Mouse (Mus musculus) retina, postnatal 1 day (tissue): Measurements from ENCODE around the gene Syngap1.
A peak's percentile ranks its signal among the peaks of the same experiment; 100 is the strongest.

ENCODE experiments used
- DNase-seq: peaks from one replicate; pipeline ENCODE4 v3.0.0-alpha.2; 2012

Syngap1 gene

GRCm38 (mm10) chr17:26936921-26937695 lies 3.9 kb upstream of the Syngap1 start:
- no peak for DNase-seq

GRCm38 (mm10) chr17:26937883-26938695 lies 3.0 kb upstream of the Syngap1 start:
- DNase-seq: no peak

- no peak for DNase-seq
Observed at GRCm38 (mm10) chr17:26938731-26939130, 2.3 kb upstream of the Syngap1 start.

GRCm38 (mm10) chr17:26939178-26939972 lies 1.7 kb upstream of the Syngap1 start, which contains the start of gene Cuta:
Gene Cuta (minus strand): TSS chr17:26939569.
- DNase-seq: peak; percentile 100

- no peak for DNase-seq
Observed at GRCm38 (mm10) chr17:26939973-26940300, 1.1 kb upstream of the Syngap1 start.

- peak; percentile 56 for DNase-seq
Observed at GRCm38 (mm10) chr17:26941841-26942570, 953 bp downstream of the Syngap1 start.

GRCm38 (mm10) chr17:26945824-26946495 lies 4.9 kb downstream of the Syngap1 start:
- DNase-seq: no peak

- peak; percentile 77 for DNase-seq
Observed at GRCm38 (mm10) chr17:26946567-26946966, 5.5 kb downstream of the Syngap1 start.

- no peak for DNase-seq
Observed at GRCm38 (mm10) chr17:26947231-26948100, 6.4 kb downstream of the Syngap1 start.

- peak; percentile 75 for DNase-seq
Observed at GRCm38 (mm10) chr17:26948316-26949050, 7.4 kb downstream of the Syngap1 start.

- DNase-seq: peak; percentile 69
Observed at GRCm38 (mm10) chr17:26949051-26949577, 8.1 kb downstream of the Syngap1 start.

GRCm38 (mm10) chr17:26949866-26950265 lies 8.8 kb downstream of the Syngap1 start:
- no peak for DNase-seq

- no peak for DNase-seq
Observed at GRCm38 (mm10) chr17:26950560-26951288, 9.7 kb downstream of the Syngap1 start.

- peak; percentile 91 for DNase-seq
Observed at GRCm38 (mm10) chr17:26951406-26951805, 10.4 kb downstream of the Syngap1 start.

GRCm38 (mm10) chr17:26951952-26952877 lies 11.2 kb downstream of the Syngap1 start:
- DNase-seq: no peak

- DNase-seq: no peak
Observed at GRCm38 (mm10) chr17:26953201-26953600, 12.1 kb downstream of the Syngap1 start.

GRCm38 (mm10) chr17:26953726-26954125 lies 12.7 kb downstream of the Syngap1 start:
- DNase-seq: no peak

GRCm38 (mm10) chr17:26956309-26956708 lies 15.3 kb downstream of the Syngap1 start:
- DNase-seq: no peak
